Mouse (Mus musculus) right cerebral cortex, postnatal 36 days (tissue): ENCODE data around the gene Cars.
"Not testable (repeated sequence)": the region's sequence is repeated elsewhere in the genome, so short reads cannot be mapped to it uniquely, and the experiment has no call there.

Source experiments
- DNase-seq, 2 experiments: peaks; one replicate each; pipeline ENCODE4 v3.0.0; 2022; ENCODE audit warnings: low spot score in 2 of 2, mixed read lengths in 1 of 2

Cars gene

GRCm38 (mm10) chr7:143587586-143587985 lies 12.3 kb downstream of the Cars start:
- no peak for DNase-seq

- no peak for DNase-seq
These were observed 15.9 kb downstream of the Cars start for GRCm38 (mm10) chr7:143583956-143584355.

- DNase-seq: no peak
These were observed 16.9 kb downstream of the Cars start for GRCm38 (mm10) chr7:143583025-143583424.

- DNase-seq: no peak
These were observed 24.1 kb downstream of the Cars start for GRCm38 (mm10) chr7:143575751-143576150.

- DNase-seq: no peak
These were observed 34.2 kb downstream of the Cars start for GRCm38 (mm10) chr7:143565648-143566039.

GRCm38 (mm10) chr7:143565015-143565647 lies 34.8 kb downstream of the Cars start:
- no peak for DNase-seq

GRCm38 (mm10) chr7:143563787-143564186 lies 36.1 kb downstream of the Cars start:
- no peak for DNase-seq

GRCm38 (mm10) chr7:143557616-143558015 lies 42.3 kb downstream of the Cars start:
- DNase-seq: no peak

GRCm38 (mm10) chr7:143556964-143557610 lies 42.8 kb downstream of the Cars start:
- DNase-seq: peak in 1 of 2 experiments; percentile 7

GRCm38 (mm10) chr7:143549588-143550220 lies 50.2 kb downstream of the Cars start:
- no peak for DNase-seq

- DNase-seq: peak; percentile 99 to 100
These were observed 50.9 kb downstream of the Cars start, which contains the start of gene Nap1l4 for GRCm38 (mm10) chr7:143548976-143549457. Nap1l4 (minus strand) TSS chr7:143549106.

GRCm38 (mm10) chr7:143548231-143548961 lies 51.5 kb downstream of the Cars start:
- DNase-seq: peak in 1 of 2 experiments; percentile 30

GRCm38 (mm10) chr7:143546554-143546953 lies 53.3 kb downstream of the Cars start:
- DNase-seq: no peak

GRCm38 (mm10) chr7:143544368-143544767 lies 55.5 kb downstream of the Cars start:
- DNase-seq: no peak

- DNase-seq: no peak
These were observed 61.2 kb downstream of the Cars start for GRCm38 (mm10) chr7:143538671-143539070.

- not testable (repeated sequence) for DNase-seq
These were observed 61.7 kb downstream of the Cars start for GRCm38 (mm10) chr7:143538229-143538628.

GRCm38 (mm10) chr7:143536251-143536650 lies 63.6 kb downstream of the Cars start:
- no peak for DNase-seq

GRCm38 (mm10) chr7:143533284-143533683 lies 66.6 kb downstream of the Cars start:
- no peak for DNase-seq

GRCm38 (mm10) chr7:143532410-143532809 lies 67.5 kb downstream of the Cars start:
- DNase-seq: no peak

GRCm38 (mm10) chr7:143519333-143519732 lies 80.6 kb downstream of the Cars start:
- DNase-seq: no peak

- DNase-seq: no peak
These were observed 85.5 kb downstream of the Cars start for GRCm38 (mm10) chr7:143514416-143514768.

GRCm38 (mm10) chr7:143513763-143514415 lies 86.0 kb downstream of the Cars start:
- DNase-seq: no peak
